Mouse (Mus musculus) neural tube, embryonic 11.5 days (tissue): ENCODE measurements at regions not wholly inside any gene's neighbourhood (a gene's known extent, or its start where the extent isn't known, plus 50 kb on each side); places are given as distances from the start of the nearest gene placed in this dataset.

ENCODE experiments used
- ATAC-seq: fragments of 200-750 bp; cut with Nextera tagmentation; 2 replicates; pipeline ENCODE4 v1.8.0; 2017; ENCODE audit warnings: moderate number of reproducible peaks, mild to moderate bottlenecking, moderate TSS enrichment, moderate library complexity; ENCODE audit not compliant: insufficient read depth, low FRiP score, low TSS enrichment
- DNase-seq: peaks from one replicate; pipeline ENCODE4 v3.0.0-alpha.2; 2015; ENCODE audit warnings: low spot score
- H3K27ac ChIP-seq: fragments of 300-500 bp; sonication (generic); 2 replicates; pipeline ENCODE4 v1.5.1; 2014; ENCODE audit warnings: low read depth, mild to moderate bottlenecking, low read length
- H3K27me3 ChIP-seq: fragments of 300-500 bp; sonication (generic); 2 replicates; pipeline ENCODE4 v1.6.1; 2014; ENCODE audit warnings: mild to moderate bottlenecking, low read length, mixed read lengths; ENCODE audit not compliant: control insufficient read depth, insufficient read depth
- H3K36me3 ChIP-seq: fragments of 300-500 bp; sonication (generic); 2 replicates; pipeline ENCODE4 v1.6.1; 2014; ENCODE audit warnings: mild to moderate bottlenecking, low read length, moderate library complexity, mixed read lengths; ENCODE audit not compliant: control insufficient read depth, insufficient read depth
- H3K4me1 ChIP-seq: fragments of 300-500 bp; sonication (generic); 2 replicates; pipeline ENCODE4 v1.6.1; 2014; ENCODE audit warnings: low read length, mixed read lengths; ENCODE audit not compliant: control insufficient read depth, insufficient read depth
- H3K4me2 ChIP-seq: fragments of 300-500 bp; sonication (generic); 2 replicates; pipeline ENCODE4 v1.6.1; 2014; ENCODE audit warnings: low read depth, mild to moderate bottlenecking, moderate library complexity
- H3K4me3 ChIP-seq: fragments of 300-500 bp; sonication (generic); 2 replicates; pipeline ENCODE4 v1.5.1; 2014; ENCODE audit warnings: low read depth, low read length
- H3K9ac ChIP-seq: fragments of 300-500 bp; sonication (generic); 2 replicates; pipeline ENCODE4 v1.6.1; 2014; ENCODE audit warnings: mild to moderate bottlenecking, low read length
- H3K9me3 ChIP-seq: fragments of 300-500 bp; sonication (generic); 2 replicates; pipeline ENCODE4 v1.6.1; 2016; ENCODE audit warnings: low read length; ENCODE audit not compliant: control insufficient read depth
- WGBS: fragments of 180-500 bp; shearing (Covaris S2); extraction: QIAGEN DNeasy Blood & Tissue Kit; methylation state at CpG from one replicate; pipeline ENCODE4 v1.1.7; 2014; 5-methylcytosine and 5-hydroxymethylcytosine counted together

DNA sequence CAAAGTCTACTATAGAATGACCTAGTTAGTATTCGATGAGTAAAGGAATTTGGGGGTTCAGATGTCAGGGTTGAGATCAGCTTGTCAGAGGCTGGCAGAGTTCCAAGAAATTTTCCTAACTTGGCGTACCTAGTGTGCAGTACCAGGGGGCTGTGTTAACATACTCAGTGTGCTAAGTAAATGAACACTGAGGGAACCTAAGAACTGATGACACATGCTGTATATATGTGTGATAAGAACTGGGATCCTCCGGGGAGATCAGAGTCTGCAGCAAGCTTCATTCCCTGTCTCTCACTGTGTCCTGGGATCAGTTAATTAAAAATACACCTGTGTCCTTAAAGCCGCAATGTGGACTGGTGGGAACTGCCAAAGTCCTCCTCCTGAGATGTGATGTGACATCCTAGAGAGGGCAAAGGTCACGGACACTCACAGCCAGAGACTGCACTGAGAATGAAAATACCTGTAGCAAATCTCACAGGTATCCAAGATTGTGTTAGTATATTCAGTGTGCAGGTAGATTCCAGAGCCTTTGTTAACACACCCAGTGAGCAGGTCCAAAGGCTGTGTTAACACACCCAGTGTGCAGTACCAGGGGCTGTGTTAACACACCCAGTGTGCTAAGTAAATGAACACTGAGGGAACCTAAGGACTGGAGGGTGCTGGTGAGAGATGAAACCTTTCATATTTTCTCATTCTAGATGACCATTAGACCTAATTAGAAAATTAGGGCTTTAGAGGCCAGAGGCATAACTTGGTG is 69.1 kb upstream of the Fhl2 start:
- Histone ChIP-seq H3K4me3 (no peak overlapping the region), H3K4me1 (no peaks in the 10 kb centered on the region), H3K9ac (no peak overlapping the region), H3K27ac (no peak overlapping the region), H3K4me2 (no peak overlapping the region), H3K9me3 (no peaks in the 10 kb centered on the region), H3K27me3 (no peaks in the 10 kb centered on the region), H3K36me3 (no peaks in the 10 kb centered on the region)
- WGBS, result 88% methylated on average over 5 of the region's 5 CpGs
- DNase-seq (no peak), ATAC-seq (no peak)

DNA sequence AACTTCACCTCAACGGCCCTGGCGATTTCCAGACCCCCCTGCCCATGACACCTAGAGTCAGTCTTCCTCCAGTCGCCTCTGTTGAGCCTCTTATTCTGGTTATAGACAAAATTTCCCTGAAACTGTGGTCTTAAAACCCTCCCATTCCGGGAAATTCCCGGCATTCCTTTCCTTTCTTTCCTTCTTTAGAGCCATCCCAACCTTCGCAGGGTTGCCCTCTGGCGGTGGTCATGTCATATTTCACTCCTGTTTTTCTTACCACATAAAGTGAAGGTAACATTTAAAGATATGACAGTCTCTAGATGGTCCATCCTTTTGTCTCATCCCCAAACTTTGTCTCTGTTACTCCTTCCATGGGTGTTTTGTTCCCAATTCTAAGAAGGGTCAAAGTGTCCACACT is 72.9 kb upstream of the Fhl2 start:
- no peak overlapping the region for H3K27ac ChIP-seq

DNA sequence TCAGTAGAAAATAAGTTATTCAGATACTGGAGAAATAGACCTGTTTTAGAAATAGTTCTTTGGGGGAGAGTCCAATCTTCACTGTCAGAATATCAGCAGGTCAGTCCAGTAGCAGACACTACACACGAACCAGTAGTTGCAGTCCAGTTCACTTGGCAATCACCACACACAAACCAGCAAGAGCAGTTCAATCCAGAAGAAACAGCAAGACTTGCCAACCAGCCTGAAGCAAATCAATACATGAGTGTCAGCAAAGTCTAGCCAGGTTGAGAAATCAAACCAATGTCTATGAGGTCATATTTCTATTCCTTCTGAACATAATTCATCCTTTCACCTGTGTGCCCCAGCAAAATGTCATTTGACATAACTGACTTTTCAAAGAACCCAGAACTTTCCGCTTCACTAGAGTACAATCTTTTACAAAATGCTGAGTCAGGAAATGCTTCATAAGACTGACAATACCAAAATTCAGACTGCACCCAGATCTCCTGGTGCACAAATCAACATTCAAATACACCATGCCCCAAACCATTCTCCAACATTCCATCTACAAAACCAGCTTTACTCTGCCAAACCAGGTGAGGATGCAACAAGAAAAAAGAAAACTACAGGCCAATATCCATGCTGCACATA is 76.6 kb upstream of the Fhl2 start:
- H3K27me3 ChIP-seq, result no peaks in the 10 kb centered on the region

More for the DNA sequence above, 72.9 kb upstream of the Fhl2 start:
- DNase-seq (no peak), ATAC-seq (no peak)
- no peaks in the 10 kb centered on the region for H3K4me1 ChIP-seq
- no peaks in the 10 kb centered on the region for H3K9me3 ChIP-seq
- H3K36me3 ChIP-seq, result no peaks in the 10 kb centered on the region
- WGBS, result 36% methylated on average over 7 of the region's 7 CpGs
- H3K9ac ChIP-seq, result no peak overlapping the region
- no peak overlapping the region for H3K4me3 ChIP-seq
- H3K27me3 ChIP-seq, result no peaks in the 10 kb centered on the region
- H3K4me2 ChIP-seq, result no peak overlapping the region

DNA sequence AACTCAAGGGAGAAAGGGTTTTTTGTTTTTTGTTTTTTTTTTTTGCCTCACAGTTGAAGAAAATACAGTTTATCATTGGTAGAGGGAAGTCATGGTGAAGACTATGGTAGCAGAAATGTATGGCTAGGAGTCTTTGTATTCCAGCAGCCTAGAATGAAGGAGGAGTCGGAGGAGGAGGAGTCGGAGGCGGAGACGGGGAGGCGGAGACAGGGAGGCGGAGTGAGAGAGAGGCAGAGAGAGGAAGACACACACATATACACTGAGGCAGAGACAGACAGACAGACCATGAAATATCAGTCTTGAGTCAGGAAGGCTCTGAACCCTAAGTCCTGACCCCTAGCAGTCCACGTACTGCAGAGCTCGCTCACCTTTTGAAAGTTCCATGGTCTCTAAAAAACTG is 95.0 kb upstream of the Fhl2 start:
- H3K4me1 ChIP-seq, result no peaks in the 10 kb centered on the region
- H3K27me3 ChIP-seq, result no peaks in the 10 kb centered on the region
- no peak overlapping the region for H3K27ac ChIP-seq
- no peak overlapping the region for H3K4me2 ChIP-seq
- no peaks in the 10 kb centered on the region for H3K36me3 ChIP-seq
- no peaks in the 10 kb centered on the region for H3K9me3 ChIP-seq
- 94% methylated on average over 8 of the region's 8 CpGs for WGBS
- H3K9ac ChIP-seq, result no peak overlapping the region
- ATAC-seq, result no peak
- no peak overlapping the region for H3K4me3 ChIP-seq
- no peak for DNase-seq

More for the DNA sequence above, 76.6 kb upstream of the Fhl2 start:
- DNase-seq, result no peak
- Histone ChIP-seq H3K27ac (no peak overlapping the region), H3K4me2 (no peak overlapping the region), H3K9me3 (no peaks in the 10 kb centered on the region), H3K4me3 (no peak overlapping the region), H3K4me1 (no peaks in the 10 kb centered on the region), H3K36me3 (no peaks in the 10 kb centered on the region), H3K9ac (no peak overlapping the region)
- 87% methylated on average over 2 of the region's 2 CpGs for WGBS
- ATAC-seq, result no peak

DNA sequence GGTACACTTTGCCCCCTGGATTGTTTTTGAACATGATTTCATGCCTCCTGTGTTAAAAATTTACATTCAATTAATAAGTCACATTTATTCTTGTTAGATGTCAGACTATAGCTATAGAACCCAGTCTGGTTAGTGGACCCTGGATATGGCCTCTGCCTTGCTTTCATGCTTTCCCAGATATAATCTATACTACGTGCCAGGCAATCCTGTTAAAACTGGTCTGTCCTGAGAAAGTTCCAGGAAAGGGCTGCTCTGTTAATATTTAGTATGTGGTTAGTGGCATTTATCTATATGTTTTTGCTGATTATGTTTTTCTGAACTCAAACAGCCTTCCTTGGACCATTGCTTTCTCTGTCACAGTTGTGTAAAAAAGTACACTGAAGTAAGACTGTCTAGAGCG is 95.8 kb upstream of the Fhl2 start:
- Histone ChIP-seq H3K9ac (no peak overlapping the region), H3K9me3 (no peaks in the 10 kb centered on the region), H3K4me1 (no peaks in the 10 kb centered on the region), H3K4me3 (no peak overlapping the region), H3K4me2 (no peak overlapping the region), H3K27ac (no peak overlapping the region), H3K27me3 (no peaks in the 10 kb centered on the region), H3K36me3 (no peaks in the 10 kb centered on the region)
- DNase-seq (no peak), ATAC-seq (no peak)
- WGBS, result 92% methylated on average over 2 of the region's 2 CpGs

DNA sequence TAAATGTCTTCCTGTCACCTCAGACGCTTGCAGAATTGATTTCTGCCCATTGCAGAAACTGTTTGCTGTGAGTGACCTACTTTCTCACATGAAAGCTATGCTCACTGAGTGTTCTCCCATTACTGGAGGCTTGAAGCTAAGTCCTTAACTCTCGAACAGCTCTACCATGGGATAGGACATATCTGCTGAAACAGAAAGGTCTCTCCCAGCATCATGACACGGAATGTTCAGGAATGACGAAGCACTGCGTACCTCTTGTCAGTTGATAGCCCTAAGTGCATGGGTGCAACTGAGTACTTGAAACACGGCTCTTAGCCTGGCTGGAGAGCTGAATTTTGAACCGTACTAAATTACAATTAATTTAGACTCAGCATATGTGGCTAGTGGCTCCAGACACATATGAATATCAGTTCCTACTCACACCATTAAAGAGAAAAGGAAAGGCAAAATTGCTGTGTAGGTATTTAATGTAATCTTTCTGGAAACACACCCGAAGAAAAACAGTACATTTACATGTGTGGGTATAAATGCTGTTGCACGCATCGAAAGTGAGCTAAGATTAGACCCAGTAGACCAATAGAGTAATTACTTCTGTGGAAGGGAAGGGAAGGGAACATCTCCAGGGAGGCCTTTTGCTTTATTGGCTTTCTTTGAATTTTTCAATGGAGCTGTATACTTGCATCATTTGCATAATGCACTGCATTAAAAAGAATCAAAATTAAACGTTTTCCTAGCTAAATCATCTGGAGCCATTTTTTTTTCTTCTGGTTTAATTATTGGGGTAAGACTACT is 97.6 kb upstream of the Fhl2 start:
- Histone ChIP-seq H3K36me3 (no peaks in the 10 kb centered on the region), H3K4me3 (no peak overlapping the region), H3K4me1 (no peaks in the 10 kb centered on the region), H3K9me3 (no peaks in the 10 kb centered on the region), H3K9ac (no peak overlapping the region), H3K4me2 (no peak overlapping the region), H3K27me3 (no peaks in the 10 kb centered on the region), H3K27ac (no peak overlapping the region)
- no peak for ATAC-seq
- DNase-seq, result no peak
- WGBS, result 87% methylated on average over 11 of the region's 11 CpGs

DNA sequence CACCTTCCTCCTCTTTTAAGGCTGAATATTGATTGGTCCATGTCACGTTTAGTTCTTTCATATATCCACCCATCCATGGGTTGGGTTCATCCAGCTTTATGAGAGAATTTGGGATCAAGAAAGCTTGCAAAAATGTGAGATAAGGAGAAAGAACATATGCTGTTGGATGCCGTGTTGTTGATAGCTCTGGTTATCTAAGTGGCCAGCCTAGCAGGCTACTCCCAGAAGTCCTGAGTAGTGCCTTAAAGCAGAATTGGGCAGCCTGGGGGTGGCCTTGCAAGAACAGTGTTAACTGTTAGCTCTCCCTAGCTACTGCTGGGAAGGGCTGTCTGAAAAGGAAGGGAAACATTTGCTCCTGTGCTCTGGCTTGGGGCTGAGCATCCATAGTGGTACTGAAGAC is 100.8 kb upstream of the Fhl2 start:
- H3K27ac ChIP-seq, result no peak overlapping the region
- DNase-seq (no peak), ATAC-seq (no peak)
- no peaks in the 10 kb centered on the region for H3K27me3 ChIP-seq
- H3K4me1 ChIP-seq, result no peaks in the 10 kb centered on the region
- no peak overlapping the region for H3K4me3 ChIP-seq
- no peaks in the 10 kb centered on the region for H3K9me3 ChIP-seq
- H3K4me2 ChIP-seq, result no peak overlapping the region
- H3K36me3 ChIP-seq, result no peaks in the 10 kb centered on the region
- 86% methylated on average over 2 of the region's 2 CpGs for WGBS
- no peak overlapping the region for H3K9ac ChIP-seq

DNA sequence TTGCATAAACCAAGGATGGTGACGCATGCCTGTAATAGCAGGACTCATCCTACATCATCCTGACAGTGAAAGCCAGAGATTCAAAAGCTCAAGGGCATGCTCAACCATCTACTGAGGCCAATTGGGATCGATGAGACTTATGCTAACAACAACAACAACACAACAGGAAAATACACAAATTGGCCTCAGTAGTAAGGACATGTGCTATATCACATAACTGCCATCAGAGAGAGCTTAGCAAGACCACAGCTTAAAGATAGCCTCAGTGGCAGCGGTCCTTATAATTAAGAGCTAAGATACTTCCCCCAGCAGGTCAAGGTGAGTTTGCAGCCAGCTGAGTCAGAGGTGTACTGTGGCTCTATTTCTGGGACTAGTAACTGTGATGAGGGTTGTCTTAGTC is 102.0 kb upstream of the Fhl2 start:
- WGBS, result 85% methylated on average over 3 of the region's 3 CpGs
- no peak overlapping the region for H3K4me2 ChIP-seq
- no peak overlapping the region for H3K4me3 ChIP-seq
- DNase-seq (no peak), ATAC-seq (no peak)
- H3K27me3 ChIP-seq, result no peaks in the 10 kb centered on the region
- H3K36me3 ChIP-seq, result no peaks in the 10 kb centered on the region
- H3K9ac ChIP-seq, result no peak overlapping the region
- H3K27ac ChIP-seq, result no peak overlapping the region
- no peaks in the 10 kb centered on the region for H3K4me1 ChIP-seq
- no peaks in the 10 kb centered on the region for H3K9me3 ChIP-seq
